Mouse (Mus musculus) heart, embryonic 12.5 days (tissue): ENCODE measurements at regions not wholly inside any gene's neighbourhood (a gene's known extent, or its start where the extent isn't known, plus 50 kb on each side); places are given as distances from the start of the nearest gene placed in this dataset.
A peak's percentile ranks its signal among the peaks of the same experiment; 100 is the strongest.
"Not testable (repeated sequence)": the region's sequence is repeated elsewhere in the genome, so short reads cannot be mapped to it uniquely, and the experiment has no call there.

ENCODE experiments used
- ATAC-seq: fragments of 200-750 bp; cut with Nextera tagmentation; 2 replicates; pipeline ENCODE4 v1.8.0; 2017; ENCODE audit warnings: moderate TSS enrichment, moderate library complexity; ENCODE audit not compliant: insufficient number of reproducible peaks, low FRiP score
- H3K27ac ChIP-seq: fragments of 300-500 bp; sonication (generic); 2 replicates; pipeline ENCODE4 v1.5.1; 2016; ENCODE audit warnings: mild to moderate bottlenecking, moderate library complexity; ENCODE audit not compliant: poor library complexity, severe bottlenecking
- H3K27me3 ChIP-seq: fragments of 300-500 bp; sonication (generic); replicated peaks from 2 replicates; pipeline ENCODE4 v1.6.1; 2016; ENCODE audit warnings: mild to moderate bottlenecking, moderate library complexity
- H3K36me3 ChIP-seq: fragments of 300-500 bp; sonication (generic); 2 replicates; pipeline ENCODE4 v1.6.1; 2016; ENCODE audit warnings: mild to moderate bottlenecking, moderate library complexity
- H3K4me1 ChIP-seq: fragments of 300-500 bp; sonication (generic); replicated peaks from 2 replicates; pipeline ENCODE4 v1.6.1; 2016; ENCODE audit warnings: mild to moderate bottlenecking
- H3K4me2 ChIP-seq: fragments of 300-500 bp; sonication (generic); 2 replicates; pipeline ENCODE4 v1.6.1; 2016; ENCODE audit warnings: mild to moderate bottlenecking, moderate library complexity
- H3K4me3 ChIP-seq: fragments of 300-500 bp; sonication (generic); 2 replicates; pipeline ENCODE4 v1.5.1; 2016; ENCODE audit warnings: mild to moderate bottlenecking
- H3K9ac ChIP-seq: fragments of 300-500 bp; sonication (generic); 2 replicates; pipeline ENCODE4 v1.6.1; 2016; ENCODE audit warnings: mild to moderate bottlenecking, moderate library complexity
- H3K9me3 ChIP-seq: fragments of 300-500 bp; sonication (generic); replicated peaks from 2 replicates; pipeline ENCODE4 v1.6.1; 2016; ENCODE audit warnings: mild to moderate bottlenecking, moderate library complexity
- WGBS: fragments of 180-500 bp; shearing (Covaris S2); methylation state at CpG from one replicate; pipeline ENCODE4 v1.1.7; 2016; 5-methylcytosine and 5-hydroxymethylcytosine counted together

DNA sequence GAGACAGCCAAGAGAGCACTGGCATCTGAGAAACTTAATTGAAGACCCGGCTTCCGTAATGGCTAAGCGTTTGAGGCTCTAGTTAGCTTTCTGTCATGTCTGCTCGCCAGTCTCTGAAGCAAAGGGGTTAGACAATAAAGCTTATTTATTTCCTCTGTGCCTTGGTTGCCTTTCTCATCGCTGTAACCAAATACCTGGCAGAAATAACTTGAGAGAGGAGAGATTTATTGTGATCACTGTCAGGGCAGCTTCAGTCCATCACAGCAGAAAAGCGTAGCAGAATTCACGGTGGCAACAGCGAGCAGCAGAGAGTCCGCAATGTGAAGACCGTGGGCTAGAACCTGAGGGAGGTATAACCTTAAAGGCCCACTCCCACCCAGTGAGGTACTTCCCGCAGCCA lies 174.2 kb upstream of the Cdkn3 start:
- Histone ChIP-seq H3K9ac (no peak overlapping the region), H3K36me3 (no peaks in the 10 kb centered on the region), H3K9me3 (no peaks in the 10 kb centered on the region), H3K4me1 (peaks cover 12% of the 10 kb centered on the region), H3K4me3 (no peak overlapping the region), H3K27ac (no peak overlapping the region), H3K4me2 (no peak overlapping the region), H3K27me3 (no peaks in the 10 kb centered on the region)
- ATAC-seq: no peak
- WGBS: 73% methylated on average over 11 of the region's 11 CpGs

DNA sequence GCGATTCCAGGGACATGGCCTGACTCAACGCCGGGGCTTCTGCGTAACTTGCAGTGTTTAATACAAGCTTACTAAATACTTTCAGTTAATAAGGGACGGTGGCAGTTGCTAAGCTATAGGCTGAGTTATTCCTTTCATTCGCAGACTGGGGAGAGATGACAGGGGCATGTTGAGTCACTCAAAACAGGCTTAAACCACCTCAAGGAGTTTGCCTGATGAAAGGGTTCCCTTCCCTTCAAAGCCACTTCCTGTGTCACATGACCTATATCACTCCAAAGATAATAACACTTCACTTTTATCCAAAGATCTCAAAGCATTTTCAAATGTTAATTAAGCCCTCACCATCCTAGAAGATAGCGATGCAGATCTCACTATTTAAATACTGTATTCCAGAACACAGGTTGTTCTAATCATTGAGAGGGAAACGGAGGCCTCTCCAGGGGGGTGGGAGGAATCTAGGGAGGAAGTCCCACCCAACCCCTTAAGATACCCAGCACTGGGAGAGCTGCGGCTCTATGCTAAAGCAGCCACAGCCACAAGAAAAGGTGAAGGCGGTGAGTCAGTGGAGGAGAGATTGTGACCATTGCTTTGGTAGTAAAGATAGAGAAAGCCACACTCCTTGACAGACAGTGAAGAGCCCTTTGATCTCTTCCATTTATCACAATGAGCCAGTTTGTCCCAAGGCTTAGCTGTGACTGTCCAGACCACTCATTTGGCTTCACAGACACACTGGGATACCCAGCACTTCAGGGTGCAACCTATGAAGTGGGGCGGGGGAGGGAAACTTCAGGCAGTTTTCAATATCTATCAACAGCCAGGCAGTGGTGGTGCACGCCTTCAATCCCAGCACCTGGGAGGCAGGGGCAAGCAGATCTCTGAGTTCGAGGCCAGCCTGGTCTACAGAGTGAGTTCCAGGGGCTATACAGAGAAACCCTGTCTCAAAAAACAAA lies 182.0 kb upstream of the Cdkn3 start:
- no peak overlapping the region for H3K4me3 ChIP-seq
- H3K27ac ChIP-seq: no peak overlapping the region
- peaks cover 32% of the 10 kb centered on the region for H3K4me1 ChIP-seq
- no peak overlapping the region for H3K9ac ChIP-seq
- H3K27me3 ChIP-seq: no peaks in the 10 kb centered on the region
- H3K36me3 ChIP-seq: no peaks in the 10 kb centered on the region
- no peak for ATAC-seq
- H3K4me2 ChIP-seq: no peak overlapping the region
- 42% methylated on average over 13 of the region's 13 CpGs for WGBS
- H3K9me3 ChIP-seq: no peaks in the 10 kb centered on the region

DNA sequence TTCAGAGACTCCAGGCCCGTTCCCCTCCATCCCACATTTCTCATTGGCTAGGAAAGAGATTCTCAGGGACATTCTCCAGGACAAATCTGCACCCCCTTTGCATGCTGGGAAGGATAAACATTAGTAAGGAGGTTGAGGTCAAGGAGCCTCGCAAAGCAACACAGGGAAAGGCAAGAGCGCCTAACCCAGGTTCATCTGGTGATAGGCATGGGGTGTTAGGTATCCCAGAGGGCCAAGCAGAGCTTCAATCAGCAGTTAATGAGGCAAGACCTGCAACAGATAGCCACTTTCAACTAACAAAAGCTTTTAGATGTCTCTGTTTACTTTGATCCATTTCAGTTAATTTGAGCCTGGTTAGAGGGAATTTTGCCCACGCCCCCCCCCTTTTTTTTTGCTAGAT lies 184.5 kb upstream of the Cdkn3 start:
- no peaks in the 10 kb centered on the region for H3K36me3 ChIP-seq
- WGBS: 64% methylated on average over 4 of the region's 4 CpGs

DNA sequence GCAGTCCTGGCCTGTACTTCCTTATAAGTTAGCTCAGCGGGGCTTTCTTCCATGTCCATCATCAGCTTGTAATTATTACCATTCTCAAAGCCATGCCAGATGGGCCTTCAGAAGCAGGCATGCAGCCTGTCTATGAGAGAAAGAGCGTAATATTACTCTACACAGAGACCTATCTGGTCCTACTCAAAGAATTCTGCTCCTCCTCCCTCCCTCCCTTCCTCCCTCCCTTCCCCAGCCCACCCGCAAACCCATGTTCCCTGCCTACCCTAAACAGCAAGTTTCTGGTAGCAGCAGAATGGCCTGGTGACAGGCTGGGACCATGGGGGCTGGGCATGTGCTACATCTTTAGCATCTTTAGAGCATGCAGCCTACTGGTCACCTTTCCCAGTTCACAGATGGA lies 184.9 kb upstream of the Cdkn3 start:
- Histone ChIP-seq H3K9me3 (no peaks in the 10 kb centered on the region), H3K4me2 (no peak overlapping the region), H3K4me3 (no peak overlapping the region), H3K4me1 (peaks cover 30% of the 10 kb centered on the region), H3K27me3 (no peaks in the 10 kb centered on the region), H3K36me3 (no peaks in the 10 kb centered on the region), H3K27ac (no peak overlapping the region), H3K9ac (no peak overlapping the region)
- ATAC-seq: no peak
- 63% methylated on average over 3 of the region's 3 CpGs for WGBS

More for the DNA sequence above, 184.5 kb upstream of the Cdkn3 start:
- Histone ChIP-seq H3K27me3 (no peaks in the 10 kb centered on the region), H3K9ac (no peak overlapping the region), H3K27ac (no peak overlapping the region), H3K4me2 (no peak overlapping the region), H3K9me3 (no peaks in the 10 kb centered on the region), H3K4me1 (peaks cover 30% of the 10 kb centered on the region), H3K4me3 (no peak overlapping the region)
- no peak for ATAC-seq

DNA sequence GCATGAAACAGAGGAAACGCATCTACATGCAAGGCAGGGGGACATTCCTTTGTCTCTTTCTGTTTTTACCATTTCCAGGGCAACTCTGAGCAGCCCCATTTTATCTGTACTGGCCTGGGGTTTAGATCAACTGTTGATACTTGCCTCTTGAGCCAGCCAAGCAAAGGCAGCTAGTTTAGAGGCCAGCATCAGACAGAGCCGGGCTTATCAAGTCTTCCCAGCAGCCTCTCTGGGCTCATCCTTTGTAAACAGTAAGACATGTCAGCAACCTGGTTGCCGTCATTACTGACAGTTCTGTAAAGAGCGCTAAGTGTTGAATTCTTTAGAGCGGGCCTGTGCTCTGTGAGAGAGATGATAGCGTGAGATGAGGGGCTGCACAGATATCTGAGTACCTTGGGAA lies 182.9 kb upstream of the Bmp4 start:
- peaks cover 45% of the 10 kb centered on the region for H3K4me1 ChIP-seq
- H3K4me3 ChIP-seq: no peak overlapping the region
- H3K36me3 ChIP-seq: no peaks in the 10 kb centered on the region
- H3K9ac ChIP-seq: no peak overlapping the region
- H3K27ac ChIP-seq: no peak overlapping the region
- WGBS: 9% methylated on average over 6 of the region's 6 CpGs
- H3K9me3 ChIP-seq: no peaks in the 10 kb centered on the region
- no peaks in the 10 kb centered on the region for H3K27me3 ChIP-seq
- peak; percentile 90 for ATAC-seq
- no peak overlapping the region for H3K4me2 ChIP-seq

DNA sequence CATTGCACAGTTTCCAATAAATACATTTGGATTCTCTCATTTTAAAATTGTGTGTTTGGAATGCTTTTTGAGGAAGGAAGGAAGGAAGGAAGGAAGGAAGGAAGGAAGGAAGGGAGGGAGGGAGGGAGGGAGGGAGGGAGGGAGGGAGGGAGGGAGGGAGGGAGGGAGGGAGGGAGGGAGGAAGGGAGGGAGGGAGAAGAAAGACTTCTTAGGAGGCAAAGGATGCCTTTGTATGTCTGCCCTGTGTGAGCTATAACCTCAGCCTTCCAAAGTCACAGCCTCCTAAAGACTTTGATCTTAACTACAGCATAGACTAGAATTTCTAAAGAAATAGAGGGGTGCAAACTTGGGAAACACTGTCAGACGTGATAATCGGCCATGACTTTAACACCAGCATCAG lies 182.5 kb upstream of the Bmp4 start:
- H3K27ac ChIP-seq, H3K9ac ChIP-seq, H3K9me3 ChIP-seq, H3K4me3 ChIP-seq, H3K27me3 ChIP-seq, H3K4me2 ChIP-seq, ATAC-seq, H3K36me3 ChIP-seq: not testable (repeated sequence)
- WGBS: 37% methylated on average over 2 of the region's 2 CpGs
- H3K4me1 ChIP-seq: peaks cover 41% of the 10 kb centered on the region

DNA sequence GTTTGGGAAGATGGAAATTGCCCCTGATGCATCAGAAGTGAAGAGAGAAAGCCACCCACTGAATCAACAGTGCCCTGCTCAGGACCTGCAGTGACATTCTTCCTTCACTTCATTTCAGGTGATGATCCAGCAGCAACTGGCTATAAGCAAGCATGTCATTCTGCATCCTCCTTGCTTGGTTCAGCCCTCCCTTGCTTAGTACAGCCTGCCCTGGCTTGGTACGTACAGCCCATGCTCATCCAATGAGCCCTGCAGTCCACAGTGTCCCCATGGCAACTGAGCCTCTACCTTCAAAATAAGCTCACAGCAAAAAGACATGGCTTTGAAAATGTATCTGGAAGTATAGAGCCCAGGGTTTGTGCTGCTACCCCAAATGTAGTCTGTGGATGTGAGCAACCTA lies 181.4 kb upstream of the Bmp4 start:
- H3K4me1 ChIP-seq: peaks cover 42% of the 10 kb centered on the region
- no peak for ATAC-seq
- no peaks in the 10 kb centered on the region for H3K9me3 ChIP-seq
- no peaks in the 10 kb centered on the region for H3K27me3 ChIP-seq
- no peak overlapping the region for H3K4me2 ChIP-seq
- H3K9ac ChIP-seq: no peak overlapping the region
- no peak overlapping the region for H3K27ac ChIP-seq
- no peaks in the 10 kb centered on the region for H3K36me3 ChIP-seq
- no peak overlapping the region for H3K4me3 ChIP-seq
- 75% methylated on average over 1 of the region's 1 CpGs for WGBS

DNA sequence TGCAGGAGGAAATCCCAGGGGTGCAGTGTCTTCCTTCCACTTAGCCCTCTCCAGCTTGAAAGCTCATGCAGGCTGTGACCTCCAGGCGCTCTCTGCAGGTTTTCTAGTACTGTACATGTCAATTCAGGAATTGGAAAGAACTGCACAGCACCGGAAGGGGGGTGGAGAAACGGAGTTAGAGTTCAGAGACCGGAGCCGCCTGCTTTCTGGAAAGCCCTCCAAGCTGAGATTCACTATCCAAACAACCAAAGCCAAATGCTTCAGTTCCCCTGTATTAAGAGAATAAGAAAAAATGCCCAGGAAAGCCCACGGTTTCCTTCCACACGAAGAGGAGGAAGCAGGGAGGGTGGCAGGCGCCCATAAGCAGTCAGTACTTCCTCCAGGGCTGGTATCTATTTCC lies 178.8 kb upstream of the Bmp4 start:
- H3K9me3 ChIP-seq: no peaks in the 10 kb centered on the region
- no peak for ATAC-seq
- no peak overlapping the region for H3K27ac ChIP-seq
- H3K4me3 ChIP-seq: no peak overlapping the region
- H3K36me3 ChIP-seq: no peaks in the 10 kb centered on the region
- WGBS: 57% methylated on average over 8 of the region's 8 CpGs
- H3K4me2 ChIP-seq: no peak overlapping the region
- H3K9ac ChIP-seq: no peak overlapping the region
- H3K27me3 ChIP-seq: no peaks in the 10 kb centered on the region
- H3K4me1 ChIP-seq: peaks cover 33% of the 10 kb centered on the region

DNA sequence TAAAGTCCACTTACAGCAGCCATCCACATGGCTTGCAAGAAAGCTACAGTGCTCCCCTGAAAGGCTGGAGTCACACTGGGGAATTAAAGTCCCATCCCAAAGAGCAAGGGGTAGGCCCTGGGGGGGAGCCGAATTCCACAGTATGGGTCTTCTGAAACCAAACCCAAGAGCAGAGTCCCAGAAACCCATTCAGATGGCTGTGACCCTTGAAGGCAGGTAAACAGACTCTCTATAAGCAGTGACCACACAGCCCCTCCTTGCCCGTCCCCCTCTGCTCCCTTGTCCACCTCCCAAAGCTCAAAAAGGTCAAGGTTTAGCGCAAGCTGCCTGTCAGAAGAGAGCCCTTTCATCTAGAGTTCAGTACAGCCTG lies 176.9 kb upstream of the Bmp4 start:
- Histone ChIP-seq H3K9me3 (no peaks in the 10 kb centered on the region), H3K4me1 (peaks cover 23% of the 10 kb centered on the region), H3K9ac (no peak overlapping the region), H3K27me3 (no peaks in the 10 kb centered on the region), H3K4me3 (no peak overlapping the region), H3K36me3 (no peaks in the 10 kb centered on the region), H3K27ac (no peak overlapping the region), H3K4me2 (no peak overlapping the region)
- WGBS: 64% methylated on average over 3 of the region's 3 CpGs
- no peak for ATAC-seq

DNA sequence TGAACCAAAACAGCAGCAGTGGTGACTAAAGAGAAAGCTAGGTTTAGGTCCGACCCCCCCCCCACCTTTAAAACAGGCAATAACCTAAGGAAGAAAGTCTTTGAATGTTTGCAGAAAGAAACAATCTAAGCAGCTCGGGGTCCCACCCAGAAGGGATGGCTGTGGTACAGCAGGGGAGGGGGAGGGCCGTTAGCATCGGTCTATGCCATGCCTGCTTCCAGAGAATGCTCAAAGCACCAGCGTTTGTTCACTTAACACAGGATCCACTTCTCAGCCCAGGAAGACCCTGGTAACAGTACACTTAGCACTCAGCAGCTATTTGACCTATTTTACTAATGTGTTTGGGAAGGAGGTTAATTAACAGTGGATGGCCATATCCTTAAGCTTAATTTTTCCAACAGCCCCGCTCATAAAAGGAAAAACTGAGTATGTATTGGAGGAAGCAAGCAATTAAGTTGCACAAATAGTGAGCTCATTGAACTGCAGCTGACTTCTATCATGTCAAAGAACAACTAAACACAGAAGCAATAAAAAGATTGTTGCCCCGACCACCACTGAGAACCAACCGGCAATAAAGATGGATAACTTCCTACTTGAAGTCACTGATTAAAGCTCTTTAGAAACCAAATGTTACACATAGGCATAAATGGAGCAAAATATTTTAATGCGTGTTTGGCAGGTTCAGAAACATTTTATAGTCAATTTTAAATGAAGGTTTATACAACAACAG lies 176.4 kb upstream of the Bmp4 start:
- Histone ChIP-seq H3K4me3 (no peak overlapping the region), H3K27ac (no peak overlapping the region), H3K9ac (no peak overlapping the region), H3K9me3 (no peaks in the 10 kb centered on the region), H3K27me3 (no peaks in the 10 kb centered on the region), H3K36me3 (no peaks in the 10 kb centered on the region), H3K4me2 (no peak overlapping the region), H3K4me1 (peaks cover 27% of the 10 kb centered on the region)
- ATAC-seq: no peak
- WGBS: 63% methylated on average over 9 of the region's 9 CpGs

DNA sequence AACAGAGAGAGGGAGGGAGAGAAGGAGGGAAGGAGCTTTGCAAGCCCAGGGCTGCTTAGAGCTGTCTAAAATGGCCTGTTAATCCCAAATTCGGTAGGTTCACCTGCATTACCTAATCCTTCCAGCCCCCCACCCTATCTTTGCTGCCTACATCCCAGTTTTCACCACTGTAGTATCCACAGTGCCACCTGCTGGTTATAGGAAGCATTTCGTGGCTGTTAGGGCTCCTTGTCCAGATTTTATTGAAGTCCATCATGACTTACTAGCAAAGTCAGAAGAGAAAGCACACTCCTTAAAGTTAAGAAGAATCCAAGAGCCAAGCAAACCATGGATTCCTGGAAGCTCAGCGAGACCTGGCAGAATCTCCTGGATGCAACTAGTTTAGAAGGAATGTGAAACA lies 174.5 kb upstream of the Bmp4 start:
- no peak overlapping the region for H3K4me2 ChIP-seq
- H3K9me3 ChIP-seq: no peaks in the 10 kb centered on the region
- no peak overlapping the region for H3K9ac ChIP-seq
- H3K4me3 ChIP-seq: no peak overlapping the region
- H3K27ac ChIP-seq: no peak overlapping the region
- no peak for ATAC-seq
- H3K27me3 ChIP-seq: no peaks in the 10 kb centered on the region
- H3K4me1 ChIP-seq: peaks cover 26% of the 10 kb centered on the region
- WGBS: 20% methylated on average over 3 of the region's 3 CpGs
- H3K36me3 ChIP-seq: no peaks in the 10 kb centered on the region
